Mouse (Mus musculus) cerebellum, postnatal 14 days (tissue): ENCODE results near the gene Orai2.
"Not testable (repeated sequence)": the region's sequence is repeated elsewhere in the genome, so short reads cannot be mapped to it uniquely, and the experiment has no call there.

Source experiments
- DNase-seq, 2 experiments: peaks; one replicate each; pipeline ENCODE4 v3.0.0; 2021; ENCODE audit warnings: mixed read lengths in 2 of 2

Orai2 gene

GRCm38 (mm10) chr5:136170512-136171362, at the start of gene Orai2:
Orai2 (minus strand) TSS chr5:136170713.
- peak; percentile 88 to 92 for DNase-seq

- no peak for DNase-seq
These were observed 48.1 kb upstream of the Orai2 start for GRCm38 (mm10) chr5:136218585-136218984.

GRCm38 (mm10) chr5:136217932-136218381, 47.4 kb upstream of the Orai2 start:
- no peak for DNase-seq

DNA sequence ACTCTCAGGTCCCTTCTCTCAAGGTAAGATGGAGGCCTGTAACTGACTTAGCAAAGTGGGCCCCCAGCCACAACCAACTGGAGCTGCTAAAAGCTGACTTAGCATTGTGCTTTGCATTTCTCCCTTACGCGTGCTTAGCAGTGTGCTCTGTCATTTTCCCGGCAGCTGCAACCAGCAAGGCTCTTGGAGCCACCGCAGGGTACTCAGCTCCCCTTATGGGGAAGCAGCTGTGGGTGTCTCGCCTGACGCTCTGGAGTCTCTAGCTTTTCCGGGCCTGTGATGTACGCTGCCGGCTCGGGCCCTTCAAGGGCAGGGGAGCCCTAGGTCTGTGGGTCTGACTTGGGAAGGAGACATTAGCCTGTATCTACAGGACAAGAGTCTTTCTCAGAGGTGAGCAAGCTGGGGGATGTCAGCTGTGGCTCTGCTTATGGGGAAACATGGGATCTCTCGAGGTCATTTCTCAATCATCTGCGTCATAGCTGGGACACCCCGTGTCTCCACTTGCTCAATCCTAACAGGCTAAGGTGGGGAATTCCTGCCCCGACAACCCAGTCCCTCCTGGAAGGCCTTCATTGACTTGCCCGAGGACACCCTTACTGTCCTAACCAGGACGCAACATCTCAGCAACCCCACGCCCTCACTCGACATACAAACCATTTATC, 46.6 kb upstream of the Orai2 start:
- no peak for DNase-seq

- DNase-seq: peak in 1 of 2 experiments; percentile 50
These were observed 45.4 kb upstream of the Orai2 start for GRCm38 (mm10) chr5:136215958-136216357.

GRCm38 (mm10) chr5:136215211-136215610, 44.7 kb upstream of the Orai2 start:
- no peak for DNase-seq

DNA sequence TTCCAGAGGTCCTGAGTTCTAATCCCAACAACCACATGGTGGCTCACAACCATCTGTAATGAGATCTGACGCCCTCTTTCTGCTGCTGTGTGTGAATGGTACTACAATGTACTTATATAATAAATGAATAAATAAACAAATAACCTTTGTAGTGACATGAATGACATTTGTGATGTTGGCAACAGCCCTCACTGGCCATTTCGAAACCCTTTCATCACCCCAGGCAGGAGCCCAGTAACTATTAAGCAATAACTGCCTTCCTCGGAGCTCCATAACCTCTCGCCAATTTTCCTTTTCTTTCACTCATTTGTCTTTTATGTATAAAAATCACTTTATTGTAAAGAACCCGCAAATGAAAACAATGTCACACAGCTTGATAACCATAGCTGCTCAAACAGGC, 43.2 kb upstream of the Orai2 start:
- no peak for DNase-seq

DNA sequence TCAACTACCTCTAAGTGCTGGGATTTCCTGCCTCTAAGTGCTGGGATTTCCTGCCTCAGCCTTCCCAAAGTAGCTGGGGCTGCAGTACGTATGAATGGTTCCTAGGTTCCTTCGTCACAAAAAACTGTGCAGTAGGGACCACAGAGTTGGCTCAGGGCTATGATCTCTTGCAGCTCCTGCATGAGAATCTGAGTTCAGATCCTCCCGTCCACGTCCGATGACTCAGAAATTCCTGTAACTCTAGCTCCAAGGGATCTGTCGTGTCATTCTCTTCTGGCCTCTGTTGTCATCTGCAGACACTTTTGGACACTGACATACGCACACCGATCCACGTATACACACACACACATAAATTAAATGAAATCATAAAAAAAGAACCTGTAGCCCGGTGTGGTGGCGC, 42.2 kb upstream of the Orai2 start:
- no peak for DNase-seq

- DNase-seq: not testable (repeated sequence)
These were observed 41.0 kb upstream of the Orai2 start for GRCm38 (mm10) chr5:136211341-136212102.

DNA sequence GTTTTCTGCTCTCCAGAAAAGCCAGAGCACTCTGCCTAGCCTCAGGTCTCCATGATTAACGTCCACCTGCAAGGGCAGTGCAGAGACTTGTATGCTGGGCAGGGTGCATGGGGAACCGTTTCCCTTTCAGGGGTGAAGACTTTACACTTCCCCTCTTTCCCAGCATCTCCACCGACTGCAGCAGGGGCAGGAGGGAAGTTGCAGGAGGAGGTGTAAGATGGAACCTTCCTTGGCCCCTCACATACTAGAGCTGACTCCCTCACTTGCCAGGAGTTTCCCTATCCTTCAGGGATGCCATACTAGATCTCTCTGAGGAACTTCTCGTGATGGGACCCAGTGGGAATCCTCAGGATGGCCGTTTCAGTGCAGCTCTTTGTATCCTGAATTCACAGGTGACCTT, 40.0 kb upstream of the Orai2 start:
- no peak for DNase-seq

DNA sequence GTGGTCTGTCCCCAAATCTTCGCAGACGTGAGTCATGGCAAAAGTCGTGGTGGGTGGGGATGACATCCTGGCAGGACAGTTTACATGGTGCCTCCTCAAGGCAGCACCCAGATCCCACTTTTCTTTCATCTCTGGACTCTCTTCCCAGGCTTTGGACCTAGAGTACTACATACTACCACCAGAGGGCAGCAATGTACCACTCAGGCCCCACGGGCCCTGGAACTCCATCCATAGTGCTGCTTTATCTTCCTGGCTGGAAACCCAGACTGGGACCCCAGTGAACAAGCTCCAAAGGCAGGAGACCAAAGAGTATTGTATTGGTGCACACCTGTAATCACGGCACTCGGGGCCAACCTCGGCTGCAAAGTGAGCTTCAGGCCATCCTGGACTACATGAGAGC, 31.3 kb upstream of the Orai2 start:
- DNase-seq: peak; percentile 85 to 86

DNA sequence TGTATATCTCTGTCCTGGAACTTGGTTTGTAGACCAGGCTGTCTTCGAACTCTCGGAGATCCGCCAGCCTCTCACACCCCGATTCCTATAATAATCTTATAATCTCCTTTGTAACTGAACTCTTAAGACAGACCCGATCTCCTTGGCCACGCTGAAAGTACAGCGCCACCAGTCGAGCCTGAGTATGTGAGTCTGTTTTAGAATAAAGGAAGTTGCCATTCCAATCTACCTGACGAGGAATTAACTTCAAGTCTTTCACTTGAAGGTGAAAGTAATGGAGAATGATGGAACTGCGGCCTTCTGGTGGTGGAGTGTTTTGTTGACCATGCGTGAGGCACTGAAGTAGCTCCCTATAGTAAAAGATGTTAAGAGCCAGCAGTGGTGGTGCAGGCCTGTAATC, 29.0 kb upstream of the Orai2 start:
- peak in 1 of 2 experiments; percentile 22 for DNase-seq

DNA sequence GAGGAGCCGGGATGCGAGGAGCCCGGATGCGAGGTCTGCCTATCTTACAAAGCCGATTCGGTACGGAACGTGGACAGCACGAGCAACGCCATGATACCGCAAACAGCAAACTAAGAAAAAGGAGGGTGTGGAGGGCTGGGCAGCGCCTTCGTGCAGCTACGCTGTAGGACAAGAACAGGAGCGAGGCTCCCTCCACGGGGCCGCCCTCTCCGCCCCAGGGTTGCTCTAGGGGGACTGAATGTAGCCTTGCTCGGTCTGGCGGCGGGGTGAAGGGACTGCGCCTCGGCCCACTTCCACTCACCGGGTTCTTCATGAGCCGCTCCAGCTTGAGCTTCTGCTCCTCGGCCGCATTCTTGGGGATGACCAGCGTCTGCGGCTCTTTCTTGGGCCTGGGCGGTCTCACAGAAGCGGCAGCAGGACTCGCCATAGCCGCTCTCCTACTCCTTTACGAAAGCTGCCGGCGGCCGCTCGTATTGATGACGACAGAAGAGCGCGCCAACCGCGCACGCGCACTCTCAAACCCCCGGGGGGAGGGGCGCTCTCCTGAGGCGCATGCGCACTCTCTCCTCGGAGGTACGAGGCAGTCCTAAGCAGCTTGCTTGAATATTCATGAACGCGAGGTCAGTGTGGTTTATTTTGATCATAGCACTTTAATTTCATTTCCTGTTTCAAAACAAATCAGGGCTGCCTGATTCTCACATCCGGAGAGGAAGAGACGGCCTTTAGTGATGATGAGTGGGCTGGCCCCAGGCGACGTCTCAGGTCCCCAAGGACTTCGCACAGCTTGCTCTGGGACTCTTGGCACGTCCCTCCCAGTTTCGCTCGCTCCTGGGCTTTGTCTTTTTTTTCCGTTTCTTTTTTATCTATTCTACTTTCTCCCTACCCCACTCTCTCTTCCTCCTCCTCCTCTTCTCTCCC, 28.2 kb upstream of the Orai2 start, which contains the start of gene Prkrip1:
Gene Prkrip1 (minus strand): TSS at position 490 of the 918 bp plus-strand sequence.
- DNase-seq: peak; percentile 97

GRCm38 (mm10) chr5:136191870-136192269, 21.4 kb upstream of the Orai2 start:
- no peak for DNase-seq

DNA sequence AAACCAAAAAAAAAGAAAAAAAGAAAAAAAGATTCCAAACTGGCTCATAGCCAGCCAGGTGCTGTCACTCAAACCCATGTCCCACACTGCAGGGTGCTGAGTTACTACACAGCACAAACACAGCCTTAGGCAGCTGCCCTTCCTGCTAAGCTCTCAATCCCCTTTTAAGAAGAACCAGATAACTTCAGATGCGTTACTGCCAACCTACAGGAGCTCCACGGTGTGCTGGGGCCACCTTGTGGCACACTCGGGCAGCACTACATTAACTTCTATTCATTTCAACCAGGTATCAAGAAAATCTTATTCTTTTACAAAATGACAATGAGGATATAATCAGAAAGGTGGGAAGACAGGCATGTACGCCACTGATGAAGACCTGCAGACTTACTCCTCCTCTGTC, 16.2 kb upstream of the Orai2 start:
- peak; percentile 76 for DNase-seq

GRCm38 (mm10) chr5:136183766-136184165, 13.3 kb upstream of the Orai2 start:
- no peak for DNase-seq

- no peak for DNase-seq
These were observed 12.3 kb upstream of the Orai2 start for GRCm38 (mm10) chr5:136182830-136183229.

GRCm38 (mm10) chr5:136182049-136182448, 11.5 kb upstream of the Orai2 start:
- DNase-seq: no peak

DNA sequence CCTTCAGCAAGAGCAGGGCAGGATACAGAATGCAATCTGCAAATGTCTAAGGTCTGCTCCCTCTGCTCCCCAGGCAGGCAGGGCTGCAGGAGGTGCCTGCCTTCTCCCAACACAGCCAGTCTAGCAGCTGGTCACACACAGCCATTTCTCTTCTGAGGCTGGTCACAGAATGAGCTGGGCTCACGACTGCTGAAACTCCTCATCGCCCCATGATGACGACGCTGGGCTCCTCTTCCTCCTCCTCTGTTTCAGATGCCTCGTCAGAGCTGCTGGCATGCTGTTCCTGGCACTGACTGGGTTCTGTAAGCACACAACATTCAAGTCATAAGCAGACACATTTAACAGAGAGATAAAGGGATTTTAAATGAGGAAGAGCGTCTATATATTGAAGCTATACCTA, 10.7 kb upstream of the Orai2 start:
- no peak for DNase-seq

DNA sequence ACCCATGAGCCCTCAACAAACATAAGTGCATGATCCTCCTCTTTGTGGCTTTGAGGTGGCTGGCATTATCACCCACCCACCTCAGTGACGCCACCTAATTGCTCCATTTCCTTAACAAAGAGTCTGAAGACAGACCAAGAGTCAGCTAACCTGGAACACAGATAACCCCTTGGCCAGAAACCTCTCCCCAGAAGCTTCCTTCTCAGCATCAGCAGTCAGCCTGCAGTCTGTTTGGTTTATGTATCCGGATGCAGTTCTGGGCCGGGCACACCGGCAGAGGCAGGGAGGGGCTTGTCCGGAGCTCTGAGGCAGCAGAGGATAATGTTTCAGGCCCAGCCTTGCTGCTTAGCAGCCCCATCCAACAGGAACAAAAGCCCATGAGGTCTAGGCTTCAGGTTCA, 9.1 kb upstream of the Orai2 start:
- no peak for DNase-seq

- peak; percentile 81 to 82 for DNase-seq
These were observed 3.3 kb upstream of the Orai2 start for GRCm38 (mm10) chr5:136173606-136174463.
